Mouse (Mus musculus) C3H10T1/2 (cell line): Measurements from ENCODE around the gene Slc2a10. TPM values are rescaled to one million over a fixed set of nuclear protein-coding genes. Genes with fewer than 3 reads are reported as not detected.

Experiments
- polyA plus RNA-seq, 2 experiments: library from polyadenylated mRNA; unstranded; fragments of >200 nt; fragmentation: generic; extraction: Trizol; gene quantifications; one replicate each; pipeline ENCODE4 v1.2.1; 2012; ENCODE audit warnings: missing spikeins in 2 of 2

Gene Slc2a10
- 1 to 10 TPM in 1 of 2 experiments, under 1 TPM in 1; 0.09 to 1.8 TPM for polyA plus RNA-seq

DNA sequence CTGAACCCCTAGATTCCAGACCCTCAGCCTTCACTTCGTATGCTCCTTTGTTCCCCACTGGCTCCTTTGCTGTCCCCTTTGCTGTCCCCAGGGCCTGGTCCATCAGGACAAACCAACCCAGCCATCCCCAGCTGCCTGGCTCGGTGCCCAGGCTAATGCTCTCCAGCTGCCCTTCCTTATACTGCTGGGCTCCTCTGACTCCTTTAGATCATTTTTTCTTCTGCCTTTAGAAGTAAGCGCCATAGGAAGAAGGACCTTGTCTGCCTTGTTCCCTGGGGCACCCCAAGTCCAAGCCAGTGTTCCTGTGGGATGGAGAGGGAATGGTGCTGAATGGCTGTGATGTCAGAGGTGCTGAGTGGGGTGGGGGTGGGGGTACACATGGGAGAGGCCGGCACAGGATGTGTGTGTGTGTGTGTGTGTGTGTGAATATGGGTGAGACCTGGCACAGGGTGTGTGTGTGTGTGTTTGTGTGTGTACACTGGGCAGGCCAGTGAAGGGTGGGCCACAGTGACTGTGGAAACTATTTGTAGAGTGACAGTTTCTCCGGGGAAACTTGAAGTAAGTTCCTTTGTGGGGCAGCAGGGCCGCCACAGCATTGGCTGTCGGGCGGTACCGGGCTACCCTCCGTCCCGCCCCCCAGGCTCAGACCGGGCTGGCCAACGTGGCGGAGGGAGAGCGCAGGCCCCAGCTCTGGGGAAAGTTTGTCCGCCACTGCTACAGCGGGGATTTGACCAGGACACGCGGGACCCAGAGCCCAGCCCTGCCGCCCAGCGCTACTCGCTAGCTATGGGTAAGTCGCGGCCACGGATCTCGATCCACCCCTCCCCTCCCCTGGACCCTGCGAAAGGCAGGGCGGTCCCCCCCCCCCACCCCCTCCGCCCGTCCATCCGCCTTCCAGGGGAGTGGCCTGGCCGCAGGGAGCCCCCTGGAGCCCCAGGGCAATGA lies at the start of gene Slc2a10:
Gene Slc2a10 (plus strand): TSS at position 529 of the 945 bp plus-strand sequence.

DNA sequence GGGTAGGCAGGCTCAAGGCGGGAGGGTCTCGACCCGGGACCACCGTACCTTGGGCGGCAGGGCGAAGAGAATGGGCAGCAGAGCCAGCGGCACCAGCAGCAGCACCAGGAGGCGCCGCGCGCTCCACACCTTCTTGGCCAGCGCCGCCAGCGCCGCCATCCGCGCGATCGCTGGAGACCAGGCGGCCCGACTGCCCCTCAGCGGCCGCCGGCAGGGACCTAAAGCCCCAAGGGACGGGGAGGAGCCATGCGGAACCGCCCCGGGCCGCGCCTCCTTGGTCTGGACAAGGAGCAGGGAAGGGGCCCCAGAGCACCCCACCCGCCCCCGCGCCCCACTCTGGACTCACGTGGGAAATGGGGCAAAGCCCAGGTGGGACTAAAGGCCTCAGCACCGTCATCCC lies 30.6 kb upstream of the Slc2a10 start, which contains the start of gene Slc13a3:
Gene Slc13a3 (minus strand): TSS at position 228 of the 400 bp plus-strand sequence.

DNA sequence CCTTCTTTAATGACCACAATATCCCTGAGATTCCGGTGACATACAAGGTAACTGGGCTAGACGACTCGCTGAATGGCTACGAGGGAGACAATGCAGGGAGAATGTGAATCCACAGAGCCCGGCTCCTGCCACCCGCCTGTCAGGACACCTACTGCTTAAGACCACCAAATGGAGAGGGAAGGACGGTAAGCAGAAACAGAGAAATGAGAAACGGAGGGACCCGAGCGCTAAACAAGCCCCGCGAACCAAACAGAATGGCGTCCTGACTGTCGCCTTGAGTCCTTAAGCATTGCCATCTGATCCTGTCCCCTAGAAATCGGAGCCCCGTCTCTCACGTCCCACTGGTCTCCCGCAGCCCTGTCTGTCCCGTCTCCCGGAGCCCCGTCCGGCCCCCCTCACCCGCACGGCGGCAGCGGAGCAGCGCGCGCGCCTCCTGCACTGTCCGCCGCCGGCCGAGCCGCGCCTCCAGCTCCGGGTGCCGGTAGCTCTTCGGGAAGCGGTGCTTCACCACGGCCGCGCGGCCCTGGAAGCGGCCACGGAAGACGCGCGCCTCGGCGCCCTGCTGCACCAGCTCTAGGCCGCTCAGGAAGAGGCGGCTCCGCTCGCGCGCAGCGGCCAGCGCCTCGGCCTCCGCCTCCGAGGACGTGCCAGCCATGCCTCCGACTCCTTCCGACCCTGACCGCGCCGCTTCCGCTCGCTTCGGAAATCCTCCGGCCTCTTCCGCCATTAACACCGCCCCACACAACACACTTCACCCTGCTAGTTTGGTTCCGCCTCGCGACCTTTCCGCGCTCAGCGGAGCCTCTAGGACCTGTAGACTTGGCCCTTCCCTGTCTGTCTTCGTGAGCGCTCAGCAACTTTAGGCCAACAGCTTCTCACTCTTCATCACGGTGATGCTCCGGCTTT lies 10.7 kb upstream of the Slc2a10 start, which contains the start of gene Trp53rka:
Gene Trp53rka (minus strand): TSS at position 677 of the 906 bp plus-strand sequence.

Other genes starting within 250 kb of the Slc2a10 start
- gene Slc35c2, start 215.9 kb upstream of the Slc2a10 start, polyA plus RNA-seq, result 10 to 100 TPM; 30.7 to 44.5 TPM
- gene Elmo2, start 177.3 kb upstream of the Slc2a10 start, polyA plus RNA-seq, result 10 to 100 TPM in 1 of 2 experiments, 1 to 10 TPM in 1; 9.2 to 25.4 TPM
- gene Zfp663, start 135.1 kb upstream of the Slc2a10 start, polyA plus RNA-seq, result not detected
- gene Zfp334, start 115.5 kb upstream of the Slc2a10 start, polyA plus RNA-seq, result 1 to 10 TPM in 1 of 2 experiments, under 1 TPM in 1; 0.15 to 2.1 TPM
- not detected for gene Ocstamp, start 103.4 kb upstream of the Slc2a10 start, polyA plus RNA-seq
- gene Slc13a3, start 30.6 kb upstream of the Slc2a10 start, polyA plus RNA-seq, result under 1 TPM in 1 of 2 experiments, not detected in 1; 0.02 TPM
- gene Trp53rka, start 10.5 kb upstream of the Slc2a10 start, polyA plus RNA-seq, result 10 to 100 TPM; 10.6 to 18.6 TPM
- gene Eya2, start 91.2 kb downstream of the Slc2a10 start, polyA plus RNA-seq, result under 1 TPM in 1 of 2 experiments, not detected in 1; 0.02 TPM